Mouse (Mus musculus): ENCODE measurements around the gene Ciart.

The Ciart gene

DNA sequence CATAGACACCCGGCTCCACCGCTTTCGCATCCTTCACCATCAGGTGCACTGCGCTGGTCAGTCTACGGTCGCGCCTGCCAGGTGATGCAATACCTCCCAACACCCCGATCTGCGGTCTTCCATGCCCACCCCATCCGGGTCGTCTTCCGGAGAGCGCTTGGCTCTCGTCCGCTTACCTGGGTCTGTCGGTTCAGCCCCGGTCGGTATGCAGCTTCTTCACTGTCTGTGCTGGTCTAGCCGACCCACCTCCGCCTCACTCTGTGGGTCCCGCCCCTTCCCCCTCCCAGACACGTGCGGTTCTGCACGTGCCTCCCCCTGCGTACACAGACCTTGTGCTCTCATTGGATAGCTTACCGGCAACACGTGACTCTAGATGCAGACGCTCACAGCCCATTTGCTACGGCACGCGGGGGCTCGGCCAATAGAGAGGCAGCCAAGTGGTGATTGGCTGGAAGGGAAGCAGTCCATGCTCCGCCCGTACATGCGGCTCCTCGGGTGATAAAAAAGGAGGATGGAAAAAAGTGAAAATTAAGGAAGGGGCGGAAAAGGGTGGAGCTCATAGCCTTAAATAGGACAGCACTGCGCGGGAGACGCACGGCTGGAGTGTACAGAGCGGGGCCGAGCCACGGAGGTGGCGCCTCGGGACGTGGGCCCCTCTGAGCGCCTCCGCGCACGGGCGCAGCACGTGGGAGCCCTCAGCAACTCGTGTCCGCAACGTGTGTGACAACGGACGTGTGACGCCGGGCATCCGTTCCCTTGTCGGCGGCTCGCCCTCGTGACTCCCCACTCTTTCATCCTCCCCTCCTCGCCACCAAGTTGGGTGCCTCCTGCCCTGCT lies at the start of gene Ciart:
Gene Ciart, minus strand, starts transcription at position 273 of the 837 bp plus-strand sequence.
- peak; percentile 6; the same call in 1 of the 2 replicates for TF ChIP-seq GATA4 (IDR thresholded peaks at IDR 0.05; ENCODE audit: insufficient replicate concordance, low read length)

DNA sequence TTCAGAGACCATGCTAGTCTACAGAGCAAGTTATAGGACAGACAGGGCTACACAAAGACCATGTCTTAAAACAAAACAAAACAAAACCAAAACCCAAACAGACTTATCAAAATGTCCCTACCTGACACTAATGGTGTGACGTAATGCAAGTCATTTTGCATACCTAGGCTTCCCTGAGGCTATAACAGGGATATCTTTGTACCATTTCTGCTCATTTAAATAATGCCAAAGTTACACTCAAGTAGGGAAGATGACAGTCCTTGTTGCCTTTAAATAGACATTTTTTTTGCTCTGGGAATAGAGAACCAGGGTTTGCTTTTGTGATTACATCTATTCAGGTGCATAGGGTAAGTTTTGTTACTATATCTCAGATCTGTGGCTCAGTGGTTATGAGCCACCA lies 49.4 kb upstream of the Ciart start:
- no peak for TF ChIP-seq GATA4 (IDR thresholded peaks at IDR 0.05; ENCODE audit: insufficient replicate concordance, low read length)

DNA sequence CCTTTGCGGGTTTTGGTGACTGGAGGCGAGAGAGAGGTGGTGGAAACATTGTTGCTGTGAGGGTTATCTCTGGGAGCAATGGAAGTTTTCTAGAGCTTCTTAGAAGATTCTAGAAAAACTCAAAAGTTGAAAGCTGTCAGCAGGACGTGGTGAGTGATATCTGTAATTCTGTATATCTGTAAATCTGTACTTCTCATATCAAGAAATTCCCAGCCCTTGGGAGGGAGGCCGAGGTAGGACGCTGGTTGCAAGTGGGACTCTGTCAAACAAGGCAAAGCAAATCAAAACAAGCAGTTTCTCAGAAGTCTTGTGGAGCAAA lies 48.4 kb upstream of the Ciart start:
- TF ChIP-seq GATA4 (IDR thresholded peaks at IDR 0.05; ENCODE audit: insufficient replicate concordance, low read length), result no peak

DNA sequence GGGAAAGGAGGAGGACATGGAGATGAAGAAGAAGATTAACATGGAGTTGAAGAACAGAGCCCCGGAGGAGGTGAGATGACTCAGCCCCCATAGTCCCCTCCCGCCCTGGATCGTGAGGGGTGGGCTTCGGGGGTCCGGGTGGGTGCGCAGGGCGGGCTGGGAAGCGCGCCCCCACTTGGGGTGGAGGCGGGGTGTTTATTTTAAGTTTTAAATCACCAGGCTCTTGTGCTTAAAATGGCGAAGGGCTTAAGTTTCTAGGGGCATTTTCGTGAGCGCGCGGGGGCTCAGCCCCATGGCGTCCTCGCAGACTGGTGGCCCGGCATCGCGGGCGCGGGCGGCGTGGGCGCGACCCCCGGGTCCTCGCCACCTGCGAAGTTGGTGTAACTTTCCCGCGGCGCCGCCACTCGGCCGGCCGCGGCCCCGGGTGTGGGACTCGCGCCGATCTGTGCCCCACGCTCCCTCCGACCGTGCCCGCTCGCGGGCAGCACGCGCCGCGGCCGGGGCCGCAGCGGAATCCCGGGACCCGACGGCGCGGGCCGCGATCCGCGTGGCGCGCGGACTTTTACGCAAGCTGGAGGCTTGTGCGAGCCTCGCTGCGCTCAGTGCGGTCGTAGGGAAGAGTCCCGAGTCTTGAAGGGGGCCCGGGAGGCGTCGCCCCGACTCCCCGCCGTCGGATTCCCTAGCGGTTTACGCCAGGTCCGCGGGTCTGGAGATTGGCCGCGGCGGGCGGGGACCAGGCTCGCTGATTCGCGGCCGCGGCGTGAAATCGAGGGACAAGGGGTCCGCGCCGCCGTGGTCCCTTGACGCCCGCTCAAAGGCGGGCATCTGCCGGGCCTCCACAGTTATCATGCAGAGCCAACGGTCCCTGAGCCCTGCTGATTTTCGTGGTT lies 47.8 kb upstream of the Ciart start:
- TF ChIP-seq GATA4 (IDR thresholded peaks at IDR 0.05; ENCODE audit: insufficient replicate concordance, low read length), result no peak

DNA sequence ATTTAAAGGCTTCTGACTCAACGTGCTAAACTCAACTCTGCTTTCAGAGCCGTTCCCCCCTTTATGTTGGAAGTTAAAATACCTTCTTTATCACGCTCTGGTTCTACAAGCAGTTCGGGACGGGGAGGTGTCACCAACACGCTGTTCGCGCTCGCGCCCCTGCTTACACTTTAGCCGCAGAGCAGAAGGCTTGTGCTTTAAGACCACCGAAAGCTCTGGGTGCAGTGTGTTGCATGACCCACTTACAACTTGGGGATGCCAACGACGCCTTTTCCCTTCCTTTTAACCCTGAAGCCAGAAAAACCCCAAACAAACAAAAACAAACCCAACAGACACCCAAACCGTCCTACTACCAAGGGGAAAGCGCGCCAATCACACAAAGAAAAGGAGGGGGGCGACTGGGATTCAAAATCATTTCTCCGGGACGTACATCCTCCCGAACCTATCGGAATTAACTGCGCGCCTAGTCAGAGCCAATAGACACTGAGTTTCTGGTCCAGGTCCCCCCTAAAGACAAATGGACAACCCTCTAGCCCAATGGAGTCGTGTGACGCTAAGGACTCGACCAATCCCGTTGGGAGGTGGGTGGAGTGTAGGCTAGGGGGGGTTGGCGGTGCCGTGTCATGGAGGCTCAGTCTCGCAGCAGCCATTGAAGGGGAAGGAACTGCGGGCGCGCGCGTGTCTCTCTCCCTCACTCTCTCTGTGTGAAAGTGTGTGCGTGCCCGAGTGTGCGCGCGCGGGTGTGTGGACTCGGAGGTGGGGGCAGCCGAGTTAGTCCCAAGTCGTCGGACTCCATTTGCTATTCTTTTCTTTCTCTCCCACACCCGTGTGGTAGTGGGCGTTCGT lies 46.8 kb upstream of the Ciart start, which contains the start of gene Anp32e:
Gene Anp32e, plus strand, starts transcription at position 589 of the 846 bp plus-strand sequence.
- no peak; the same call in 1 of the 2 replicates for TF ChIP-seq GATA4 (IDR thresholded peaks at IDR 0.05; ENCODE audit: insufficient replicate concordance, low read length)

DNA sequence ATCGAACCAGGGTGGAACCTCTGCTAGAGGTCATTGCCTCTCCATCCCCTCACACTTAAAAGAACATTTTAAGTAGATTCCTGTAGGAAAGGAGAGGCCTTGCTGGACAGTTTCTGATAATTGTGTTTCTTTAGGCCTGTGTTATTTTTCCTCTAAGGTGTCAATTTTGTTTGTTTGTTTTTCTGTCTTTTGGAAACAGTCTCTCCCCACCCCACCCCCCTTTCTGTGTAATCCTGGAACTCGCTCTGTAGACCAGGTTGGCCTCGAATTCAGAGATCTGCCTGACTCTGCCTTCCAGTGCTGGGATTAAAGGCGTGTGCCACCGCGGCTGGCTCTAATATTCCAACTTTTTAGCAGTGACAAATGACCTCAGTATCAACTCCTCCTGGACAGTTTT lies 46.2 kb upstream of the Ciart start:
- no peak for TF ChIP-seq GATA4 (IDR thresholded peaks at IDR 0.05; ENCODE audit: insufficient replicate concordance, low read length)

DNA sequence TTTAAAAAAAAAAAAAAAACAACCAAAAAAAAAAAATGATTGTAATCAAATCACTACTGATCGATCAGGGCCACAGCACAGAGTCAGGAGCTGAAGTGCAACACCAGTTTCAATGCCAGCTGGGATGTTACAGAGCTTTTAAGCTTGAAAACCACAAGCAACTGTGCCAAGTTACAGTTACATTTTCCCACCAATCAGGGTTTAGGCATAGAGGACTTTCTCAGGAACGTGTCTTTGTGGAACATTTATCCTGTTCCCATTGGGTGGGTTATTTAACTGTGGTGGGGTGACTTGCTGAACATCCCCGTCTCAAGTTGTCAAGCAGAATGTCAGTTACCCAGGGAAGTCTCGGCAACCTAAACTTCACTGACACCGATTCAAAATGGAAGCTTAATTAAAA lies 43.0 kb upstream of the Ciart start:
- no peak for TF ChIP-seq GATA4 (IDR thresholded peaks at IDR 0.05; ENCODE audit: insufficient replicate concordance, low read length)

DNA sequence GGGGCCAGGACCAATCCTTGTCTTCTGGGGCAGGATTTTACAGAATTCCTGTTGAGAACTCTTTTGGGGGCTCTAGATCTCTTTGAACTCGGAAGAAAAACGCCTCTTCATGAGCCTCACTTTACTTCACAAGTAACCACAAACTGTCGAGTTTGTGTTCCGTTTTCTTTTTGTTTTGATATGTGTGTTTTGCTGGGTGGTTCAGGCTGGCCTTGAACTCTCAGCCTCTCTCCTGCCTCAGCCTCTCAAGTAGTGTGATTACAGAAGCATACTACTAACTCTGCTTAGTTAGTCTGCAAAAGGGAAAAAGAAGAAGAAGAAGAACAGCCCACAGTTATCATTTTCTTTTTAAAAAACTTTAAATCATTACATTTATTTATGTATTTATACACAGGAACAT lies 42.1 kb upstream of the Ciart start:
- no peak for TF ChIP-seq GATA4 (IDR thresholded peaks at IDR 0.05; ENCODE audit: insufficient replicate concordance, low read length)

DNA sequence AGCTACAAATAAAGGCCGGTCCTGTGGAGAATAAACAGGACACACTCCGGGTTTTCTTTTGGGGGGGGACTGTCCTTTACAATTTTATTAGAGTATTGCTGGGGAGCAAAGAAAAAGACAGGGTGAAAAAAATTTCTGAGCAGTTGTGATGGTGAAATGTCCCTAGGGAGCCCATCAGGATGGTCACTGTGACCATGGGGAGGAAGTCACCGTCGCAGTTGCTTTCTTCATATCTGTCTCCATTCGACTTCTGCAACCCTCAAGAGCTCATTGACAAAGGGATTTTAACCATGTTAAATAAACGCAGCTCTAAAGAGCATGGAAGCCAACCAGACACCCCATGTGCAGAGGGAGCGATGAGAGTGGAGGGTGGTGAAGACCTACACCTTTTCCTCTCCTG lies 34.7 kb upstream of the Ciart start:
- TF ChIP-seq GATA4 (IDR thresholded peaks at IDR 0.05; ENCODE audit: insufficient replicate concordance, low read length), result no peak

DNA sequence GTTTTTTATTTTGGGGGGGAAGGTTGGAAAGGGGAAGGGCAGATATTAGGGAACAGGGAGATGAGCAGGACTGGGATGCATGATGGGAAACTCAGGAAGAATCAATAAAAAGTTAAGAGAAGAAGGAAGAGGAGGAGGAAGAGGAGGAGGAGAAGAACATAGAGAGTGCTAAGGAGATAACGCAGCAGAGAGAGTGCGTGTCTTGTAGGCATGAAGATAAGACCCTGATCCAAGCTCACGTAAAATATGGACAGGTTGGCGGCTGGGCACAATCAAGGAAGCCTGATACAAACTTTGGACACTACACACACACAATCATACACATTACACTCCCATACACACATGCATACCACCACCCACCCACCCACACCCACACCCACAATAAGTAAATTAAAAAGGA lies 32.7 kb upstream of the Ciart start:
- TF ChIP-seq GATA4 (IDR thresholded peaks at IDR 0.05; ENCODE audit: insufficient replicate concordance, low read length), result no peak

DNA sequence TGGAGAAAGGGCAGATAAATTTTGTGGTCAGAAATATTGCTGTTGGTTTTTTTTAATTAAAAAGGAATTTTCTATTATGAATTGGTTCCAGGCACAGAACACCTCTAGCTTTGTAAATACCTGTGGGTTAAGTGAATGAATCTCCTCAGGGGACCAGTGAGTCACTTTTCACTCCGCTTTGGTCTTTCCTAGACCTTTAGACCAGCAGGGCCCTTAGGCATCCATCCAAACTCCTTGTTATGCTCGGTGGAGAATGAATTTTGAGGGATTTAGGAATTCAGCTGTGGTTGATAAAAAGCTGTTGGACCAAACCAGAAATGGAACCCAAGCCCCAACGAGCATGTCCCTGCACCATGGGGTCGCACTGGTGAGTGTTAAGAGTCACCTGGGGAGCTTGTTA lies 25.6 kb upstream of the Ciart start:
- no peak for TF ChIP-seq GATA4 (IDR thresholded peaks at IDR 0.05; ENCODE audit: insufficient replicate concordance, low read length)

DNA sequence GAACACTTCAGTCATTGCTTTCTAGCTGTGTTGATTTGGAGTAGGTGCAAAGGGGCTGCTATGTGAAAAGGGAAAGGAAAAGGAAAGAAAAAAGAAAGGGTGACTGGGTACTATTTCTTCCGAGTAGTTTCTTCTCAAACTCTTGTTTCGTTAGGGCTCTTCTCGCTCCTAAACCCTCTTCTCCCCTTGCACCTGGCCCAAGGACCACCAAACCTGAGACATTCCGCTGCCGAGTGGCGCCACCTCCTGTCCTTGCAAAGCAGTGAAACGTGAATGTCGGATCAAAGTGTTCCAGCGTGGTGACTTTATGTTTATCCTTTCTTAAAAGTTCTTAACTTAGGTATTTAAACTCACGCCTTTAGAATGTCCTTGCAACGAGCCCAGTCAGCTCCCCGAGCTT lies 24.8 kb upstream of the Ciart start:
- no peak for TF ChIP-seq GATA4 (IDR thresholded peaks at IDR 0.05; ENCODE audit: insufficient replicate concordance, low read length)

DNA sequence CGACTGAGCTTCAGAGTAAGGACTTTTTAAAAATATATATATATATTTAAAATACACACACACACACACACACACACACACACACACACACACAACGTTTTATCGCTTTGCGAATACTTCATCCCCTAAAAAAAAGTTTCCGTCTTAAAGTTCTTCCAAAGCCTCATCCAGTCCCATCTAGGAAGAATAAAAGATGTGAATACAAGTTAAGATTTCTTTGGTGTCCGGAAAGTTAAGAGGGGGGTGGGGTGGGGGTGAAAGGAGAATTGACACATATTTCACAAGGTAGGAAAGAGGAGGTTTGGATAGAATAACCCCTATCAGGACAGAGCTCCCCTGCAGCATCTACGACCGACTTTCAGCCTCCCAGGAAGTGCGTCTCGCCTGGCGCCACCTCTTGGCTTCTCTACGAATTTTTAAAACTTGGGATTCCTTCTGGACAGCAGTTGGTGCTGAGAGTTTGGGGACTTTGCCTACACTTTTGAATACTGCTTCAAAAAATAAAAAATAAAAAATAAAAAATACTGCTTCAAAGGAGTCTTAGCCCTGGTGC lies 24.0 kb upstream of the Ciart start:
- TF ChIP-seq GATA4 (IDR thresholded peaks at IDR 0.05; ENCODE audit: insufficient replicate concordance, low read length), result no peak

DNA sequence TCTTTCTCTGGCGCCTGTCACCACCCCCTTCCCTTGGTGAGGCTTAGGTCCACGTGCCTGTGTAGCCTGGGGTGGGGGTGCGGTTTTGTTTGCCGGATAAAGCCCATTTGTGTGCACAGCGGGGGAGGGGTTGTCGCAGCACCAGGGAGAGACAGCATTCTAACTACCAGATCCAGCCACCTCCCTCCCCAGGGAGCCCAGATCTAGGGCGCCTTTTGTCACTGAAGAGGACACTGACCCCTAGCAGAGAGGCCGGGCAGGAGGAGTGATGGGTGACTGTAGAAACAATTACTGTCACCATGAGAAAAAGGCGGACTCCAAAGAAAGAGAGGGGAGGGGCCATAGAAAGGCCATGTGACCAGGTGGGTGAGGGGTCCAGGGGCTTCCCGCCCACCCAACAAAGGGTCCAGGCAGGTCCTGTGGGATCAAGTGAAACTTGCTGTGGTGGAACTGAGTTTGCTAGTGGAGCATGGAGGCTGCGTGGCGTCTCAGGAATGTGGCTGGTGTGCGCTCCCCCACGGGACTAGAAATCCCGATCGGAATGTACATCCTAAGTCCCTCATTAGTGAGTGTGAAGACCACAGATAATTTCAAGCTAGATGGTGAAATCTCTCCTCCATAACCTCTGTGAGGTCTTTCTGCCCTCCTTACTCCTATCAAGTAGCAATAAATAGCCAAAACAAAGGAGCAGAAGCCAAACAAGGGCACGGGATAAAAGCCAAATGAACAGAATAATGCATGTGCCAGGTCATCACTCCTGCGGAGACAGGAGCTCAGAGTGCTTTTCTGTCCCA lies 23.3 kb upstream of the Ciart start:
- TF ChIP-seq GATA4 (IDR thresholded peaks at IDR 0.05; ENCODE audit: insufficient replicate concordance, low read length), result no peak; the same call in 1 of the 2 replicates

Measured in liver, adult (tissue).